Mouse (Mus musculus): ENCODE results near the gene Zfp444. TPM values are rescaled to one million over a fixed set of nuclear protein-coding genes. Genes with fewer than 3 reads are reported as not detected.
"Not testable (repeated sequence)": the region's sequence is repeated elsewhere in the genome, so short reads cannot be mapped to it uniquely, and the experiment has no call there.

Zfp444 gene
- total RNA-seq, 2 experiments from 2014 or later, result 51.1 to 54.6 TPM

- DNase-seq (ENCODE audit: low spot score in 2 of 2), result no peak
These were observed 12.4 kb upstream of the Zfp444 start for GRCm38 (mm10) chr7:6159604-6160003.

- no peak for DNase-seq (ENCODE audit: low spot score in 2 of 2)
These were observed 10.5 kb upstream of the Zfp444 start for GRCm38 (mm10) chr7:6161541-6161940.

- DNase-seq (ENCODE audit: low spot score in 2 of 2), result no peak
These were observed 9.9 kb upstream of the Zfp444 start for GRCm38 (mm10) chr7:6162172-6162571.

GRCm38 (mm10) chr7:6164671-6165070 is 7.4 kb upstream of the Zfp444 start:
- DNase-seq (ENCODE audit: low spot score in 2 of 2), result no peak

- no peak for DNase-seq (ENCODE audit: low spot score in 2 of 2)
These were observed 2.6 kb upstream of the Zfp444 start for GRCm38 (mm10) chr7:6169403-6169802.

GRCm38 (mm10) chr7:6170391-6170790 is 1.6 kb upstream of the Zfp444 start:
- DNase-seq (ENCODE audit: low spot score in 2 of 2), result no peak

GRCm38 (mm10) chr7:6170871-6171270 is 1.2 kb upstream of the Zfp444 start:
- DNase-seq (ENCODE audit: low spot score in 2 of 2), result no peak

- peak; percentile 64 to 73 for DNase-seq (ENCODE audit: low spot score in 2 of 2)
These were observed 501 bp upstream of the Zfp444 start for GRCm38 (mm10) chr7:6171444-6172005.

- peak; percentile 43 to 44 for DNase-seq (ENCODE audit: low spot score in 2 of 2)
These were observed 733 bp downstream of the Zfp444 start for GRCm38 (mm10) chr7:6172674-6173244.

GRCm38 (mm10) chr7:6173872-6174271 is 1.8 kb downstream of the Zfp444 start:
- no peak for DNase-seq (ENCODE audit: low spot score in 2 of 2)

GRCm38 (mm10) chr7:6174365-6174987 is 2.5 kb downstream of the Zfp444 start:
- not testable (repeated sequence) for DNase-seq (ENCODE audit: low spot score in 2 of 2)

- no peak for DNase-seq (ENCODE audit: low spot score in 2 of 2)
These were observed 7.0 kb downstream of the Zfp444 start for GRCm38 (mm10) chr7:6179013-6179412.

- DNase-seq (ENCODE audit: low spot score in 2 of 2), result no peak
These were observed 10.9 kb downstream of the Zfp444 start for GRCm38 (mm10) chr7:6182882-6183281.

- no peak for DNase-seq (ENCODE audit: low spot score in 2 of 2)
These were observed 11.8 kb downstream of the Zfp444 start for GRCm38 (mm10) chr7:6183802-6184201.

GRCm38 (mm10) chr7:6184521-6184920 is 12.5 kb downstream of the Zfp444 start:
- DNase-seq (ENCODE audit: low spot score in 2 of 2), result no peak

- no peak for DNase-seq (ENCODE audit: low spot score in 2 of 2)
These were observed 13.4 kb downstream of the Zfp444 start for GRCm38 (mm10) chr7:6185391-6185790.

GRCm38 (mm10) chr7:6186176-6186575 is 14.2 kb downstream of the Zfp444 start:
- DNase-seq (ENCODE audit: low spot score in 2 of 2), result no peak

- DNase-seq (ENCODE audit: low spot score in 2 of 2), result no peak
These were observed 14.7 kb downstream of the Zfp444 start for GRCm38 (mm10) chr7:6186756-6187155.

- DNase-seq (ENCODE audit: low spot score in 2 of 2), result no peak
These were observed 17.5 kb downstream of the Zfp444 start for GRCm38 (mm10) chr7:6189542-6189941.

GRCm38 (mm10) chr7:6191376-6191775 is 19.4 kb downstream of the Zfp444 start:
- DNase-seq (ENCODE audit: low spot score in 2 of 2), result peak; percentile 58 to 77

GRCm38 (mm10) chr7:6194129-6194528 is 22.1 kb downstream of the Zfp444 start:
- DNase-seq (ENCODE audit: low spot score in 2 of 2), result no peak

GRCm38 (mm10) chr7:6195777-6196176 is 23.8 kb downstream of the Zfp444 start:
- DNase-seq (ENCODE audit: low spot score in 2 of 2), result no peak

- no peak for DNase-seq (ENCODE audit: low spot score in 2 of 2)
These were observed 24.8 kb downstream of the Zfp444 start, which contains the start of gene Galp for GRCm38 (mm10) chr7:6196790-6197189. Galp (plus strand) TSS chr7:6197090.
